Mouse (Mus musculus) megakaryocyte, adult 5-6 weeks (primary cell): Measurements from ENCODE around the gene Aldh3b1. TPM values are rescaled to one million over a fixed set of nuclear protein-coding genes. Genes with fewer than 3 reads are reported as not detected.

Experiments used
- ATAC-seq: 2 replicates; pipeline ENCODE4 v1.8.0; 2016; ENCODE audit warnings: mild to moderate bottlenecking, inconsistent platforms; ENCODE audit not compliant: poor library complexity, severe bottlenecking
- total RNA-seq, 2 experiments: library from RNA; stranded (forward) in 1 of 2; stranded (reverse) in 1 of 2; fragments of 153-499, 151-499 nt in 1 of 2; fragments of 221-1000, 200-1000 nt in 1 of 2; gene quantifications; 2 replicates each; pipeline versions ENCODE4 v1.2.3 to v1.2.4; 2015 to 2017

Gene Aldh3b1
- total RNA-seq, 2 experiments from 2014 or later: 48.1 to 104 TPM

DNA sequence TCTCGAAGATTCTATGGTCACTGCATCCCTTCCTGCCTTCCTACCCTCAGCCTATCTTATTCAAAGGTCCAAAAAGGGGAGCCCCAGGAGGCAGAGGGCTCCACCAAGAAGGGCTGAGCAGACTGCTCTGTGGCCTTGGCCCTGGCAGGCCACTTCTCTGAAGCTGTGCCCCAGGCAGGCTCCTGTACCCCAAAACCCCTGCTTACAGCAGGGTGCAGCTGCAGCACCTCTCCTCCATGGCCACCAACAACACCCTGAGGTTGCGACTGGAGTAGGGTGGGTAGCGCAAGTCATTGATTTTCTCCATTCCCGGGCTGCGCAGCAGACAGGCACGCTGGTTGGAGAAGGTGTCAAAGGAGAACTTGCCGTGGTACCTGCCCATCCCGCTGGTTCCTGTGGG is 15.9 kb downstream of the Aldh3b1 start:
- ATAC-seq: no peak

DNA sequence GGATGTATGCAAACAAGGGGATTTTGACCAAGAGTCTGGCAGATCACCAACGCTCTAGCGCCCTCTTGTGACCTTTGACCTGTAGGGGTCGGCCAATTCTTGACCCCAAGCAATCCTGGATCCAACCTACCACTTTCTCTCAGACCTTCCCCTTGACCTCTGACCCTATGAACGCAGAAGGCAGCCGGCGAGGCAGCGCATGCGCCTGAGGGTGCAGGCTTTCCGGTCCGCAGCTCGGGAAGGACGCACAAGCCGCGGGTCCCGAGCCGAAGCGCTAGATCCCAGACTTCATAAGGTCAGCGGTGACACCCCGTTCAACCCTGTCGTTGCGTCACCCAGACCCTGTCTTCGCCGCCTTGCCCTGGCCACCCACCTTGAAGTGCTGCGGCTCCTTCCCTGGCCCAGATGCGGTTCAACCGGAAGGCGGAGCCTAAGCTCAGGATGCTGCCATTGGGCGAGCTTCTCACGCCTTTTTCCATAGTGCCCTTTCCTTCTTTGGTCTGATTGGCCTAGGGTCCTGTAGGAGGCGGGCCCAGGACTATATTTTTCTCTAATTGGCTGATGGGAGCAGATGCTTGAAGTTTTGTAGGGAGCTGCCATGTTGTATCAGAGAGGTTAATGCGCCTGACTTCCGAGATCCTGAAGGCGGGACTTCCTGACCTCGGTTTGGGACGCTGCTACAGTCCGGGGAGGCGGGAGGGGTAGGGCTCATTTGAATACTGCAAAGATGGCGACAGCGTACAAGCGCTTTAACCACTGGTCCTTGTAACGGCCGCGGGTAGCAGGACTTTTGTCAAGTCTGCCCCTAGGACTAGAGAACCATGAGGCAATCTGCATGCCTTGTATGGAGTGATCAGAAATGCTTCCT is 17.0 kb downstream of the Aldh3b1 start, which contains the start of gene Ndufs8:
TSS of gene Ndufs8 (minus strand) at position 438 of the 868 bp plus-strand sequence.
- ATAC-seq: peak; percentile 90

DNA sequence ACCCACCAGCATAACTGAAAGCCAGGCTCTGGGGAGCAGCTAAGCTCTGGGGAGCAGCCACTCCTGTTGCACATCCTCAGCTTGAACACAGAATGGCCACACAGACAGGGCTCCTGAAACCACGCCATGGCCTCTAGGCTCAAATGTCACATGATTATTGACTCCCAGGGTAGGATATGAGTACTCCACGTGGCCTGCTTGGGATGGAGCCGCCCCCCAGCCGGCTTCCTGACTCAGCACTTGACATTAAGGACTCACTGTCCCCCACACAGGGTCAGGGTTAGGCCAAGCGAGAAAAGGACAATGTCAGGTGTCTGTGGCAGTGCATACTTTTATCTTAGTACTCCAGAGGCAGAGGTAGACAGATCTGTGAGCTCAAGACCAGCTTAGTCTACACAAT is 19.4 kb downstream of the Aldh3b1 start:
- ATAC-seq: no peak

DNA sequence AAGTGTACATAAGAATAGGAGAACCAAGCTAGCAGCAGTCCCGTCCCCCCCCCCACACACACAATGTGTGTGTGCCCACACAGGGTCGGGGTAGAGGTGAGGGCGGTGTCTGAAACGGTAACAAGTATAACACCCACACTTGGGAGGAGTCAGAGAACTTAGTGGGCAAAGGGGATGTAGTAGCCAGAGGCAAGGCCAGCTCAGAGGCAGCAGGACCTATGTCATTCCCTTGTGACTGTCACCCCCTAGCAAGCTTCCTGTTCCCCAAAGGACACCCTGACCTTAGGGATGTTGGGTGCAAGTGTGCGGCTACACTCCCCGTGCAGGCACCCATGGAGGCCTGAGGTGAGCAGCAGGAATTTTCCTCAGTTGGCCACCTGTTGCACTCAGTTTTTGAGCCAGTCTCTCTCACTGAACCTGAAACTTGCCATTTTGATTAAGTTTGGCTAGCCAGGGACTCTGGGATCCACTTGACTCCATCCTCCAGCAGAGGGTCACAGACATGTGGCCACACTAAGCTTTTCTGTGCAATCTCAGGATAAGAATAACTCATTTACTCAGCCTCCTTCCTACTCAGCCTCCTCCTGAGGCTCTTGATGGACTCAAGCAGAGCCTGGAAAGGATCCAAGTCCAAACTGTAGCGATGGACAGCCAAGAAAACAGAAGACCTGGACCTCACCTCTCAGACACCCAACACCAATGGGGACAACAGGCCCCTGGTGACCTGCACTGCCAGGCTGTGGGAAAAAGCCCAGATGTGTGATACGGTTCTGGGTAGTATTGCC is 21.5 kb downstream of the Aldh3b1 start:
- no peak for ATAC-seq

DNA sequence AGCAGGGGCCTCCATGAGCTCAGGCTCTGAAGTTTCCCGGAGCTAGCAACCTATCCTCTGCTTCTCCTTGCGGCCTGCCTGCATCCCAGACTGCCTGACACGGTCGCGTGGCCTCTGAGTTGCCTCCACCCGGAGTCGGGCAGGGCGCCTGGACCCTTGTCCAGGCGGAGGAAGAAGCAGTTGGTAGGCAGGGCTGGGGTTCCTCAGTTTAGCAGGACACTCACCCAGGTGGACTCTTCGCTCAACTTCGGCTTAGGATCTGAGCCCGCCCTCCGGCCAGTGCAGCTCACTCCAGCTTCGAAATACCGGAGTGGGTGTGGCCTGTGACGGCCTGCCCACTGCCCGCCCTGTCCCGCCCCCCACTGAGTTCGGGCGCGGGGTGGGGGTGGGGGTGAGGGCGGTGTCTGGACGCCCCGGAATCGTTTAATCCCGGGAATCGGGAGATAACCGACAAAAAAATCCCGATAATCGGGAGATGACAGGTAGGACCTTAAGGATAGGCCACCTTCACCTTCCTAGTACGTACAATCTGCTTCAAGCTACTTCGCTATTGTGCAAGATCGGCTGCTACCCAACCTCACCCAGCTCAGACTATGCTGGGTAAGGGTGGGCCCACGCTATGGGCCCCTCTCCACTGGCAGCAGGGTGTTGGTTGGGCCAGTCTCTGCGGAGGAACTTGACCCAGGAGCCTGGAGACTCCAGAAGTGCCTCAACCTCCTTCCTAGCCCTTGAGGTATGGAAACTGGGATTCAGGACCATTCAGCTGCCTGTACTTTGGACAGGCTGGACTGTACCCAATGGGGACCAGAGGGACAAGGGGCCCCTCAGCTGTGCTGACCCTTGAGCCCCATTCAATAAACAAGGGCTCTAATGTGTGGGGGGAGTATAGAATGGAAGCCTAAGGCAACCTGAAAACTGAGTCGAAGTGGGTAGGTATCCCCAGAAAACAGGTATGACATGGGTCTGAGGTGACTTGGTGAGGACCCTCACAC is 22.5 kb downstream of the Aldh3b1 start, which contains the start of gene Tcirg1:
TSS of gene Tcirg1 (minus strand) at position 339 of the 992 bp plus-strand sequence.
- peak; percentile 78 for ATAC-seq

DNA sequence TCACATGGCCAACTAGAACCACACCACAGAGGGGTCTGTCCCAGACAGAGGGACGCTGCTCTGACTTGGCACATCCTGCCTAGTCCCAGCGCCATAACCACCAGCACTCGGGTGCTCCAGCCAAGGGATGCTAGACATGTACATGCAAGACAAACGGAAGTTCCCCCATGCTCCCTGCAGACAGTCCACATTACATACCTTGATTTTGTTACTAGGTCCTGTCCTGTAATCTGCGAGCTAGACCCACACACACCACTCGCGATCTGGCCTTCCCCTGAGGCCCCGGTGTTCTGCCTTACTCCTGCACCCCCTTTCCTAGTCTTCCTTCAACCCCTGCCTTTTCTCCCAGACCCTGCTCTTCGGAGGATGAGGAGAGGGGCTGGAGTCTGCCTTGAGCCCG is 23.3 kb downstream of the Aldh3b1 start:
- ATAC-seq: peak; percentile 8; the same call in 1 of the 2 replicates

DNA sequence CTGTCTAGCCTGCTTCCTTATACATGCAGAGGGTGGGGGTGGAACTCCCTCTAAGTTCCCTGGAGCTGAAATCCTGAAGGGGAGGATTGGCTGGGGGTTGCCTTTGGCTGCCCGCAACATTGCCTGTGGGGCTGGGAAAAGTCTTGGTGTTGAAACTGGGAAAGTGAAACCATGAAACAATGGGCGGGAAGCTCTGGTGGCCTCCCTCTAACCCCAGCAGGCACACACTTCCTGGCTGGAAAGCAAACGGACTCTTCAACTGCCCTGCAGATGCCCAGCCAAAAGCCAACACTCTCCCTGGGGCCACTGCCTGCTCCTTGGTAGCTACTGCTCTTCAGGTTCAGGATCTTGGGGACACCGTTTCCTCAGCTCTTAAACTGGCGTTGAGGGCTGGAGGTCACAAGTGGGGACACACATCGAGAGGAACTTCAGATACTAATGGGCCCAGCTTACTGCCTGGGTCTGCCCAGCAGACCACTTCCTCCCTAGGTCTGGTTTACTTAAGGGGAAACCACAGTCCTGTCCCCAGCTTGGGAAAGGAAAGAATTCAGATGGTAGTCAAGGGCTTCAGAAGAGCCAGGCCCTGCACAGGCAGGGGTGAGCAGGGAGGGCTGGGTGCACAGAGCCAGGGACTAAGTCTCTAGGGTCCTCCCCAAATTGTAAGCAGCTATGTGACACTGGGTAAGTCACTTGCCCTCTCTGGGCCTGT is 24.2 kb downstream of the Aldh3b1 start:
- ATAC-seq: peak; percentile 60

DNA sequence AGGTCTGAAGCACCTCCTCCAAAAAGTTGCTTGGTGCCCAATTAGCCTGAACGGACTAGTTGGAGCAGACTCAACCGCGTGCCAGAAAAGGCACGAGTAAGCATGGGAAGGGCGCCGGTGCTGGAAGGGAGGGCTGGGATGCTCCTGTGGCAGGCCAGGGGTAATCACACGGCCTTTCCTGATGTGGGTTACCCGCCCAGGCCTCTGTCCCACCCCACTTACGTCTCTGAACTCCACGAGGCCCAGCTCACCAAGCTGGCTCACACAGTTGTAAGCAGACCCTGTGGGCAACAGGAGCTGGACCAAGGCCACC is 25.3 kb downstream of the Aldh3b1 start:
- no peak for ATAC-seq

DNA sequence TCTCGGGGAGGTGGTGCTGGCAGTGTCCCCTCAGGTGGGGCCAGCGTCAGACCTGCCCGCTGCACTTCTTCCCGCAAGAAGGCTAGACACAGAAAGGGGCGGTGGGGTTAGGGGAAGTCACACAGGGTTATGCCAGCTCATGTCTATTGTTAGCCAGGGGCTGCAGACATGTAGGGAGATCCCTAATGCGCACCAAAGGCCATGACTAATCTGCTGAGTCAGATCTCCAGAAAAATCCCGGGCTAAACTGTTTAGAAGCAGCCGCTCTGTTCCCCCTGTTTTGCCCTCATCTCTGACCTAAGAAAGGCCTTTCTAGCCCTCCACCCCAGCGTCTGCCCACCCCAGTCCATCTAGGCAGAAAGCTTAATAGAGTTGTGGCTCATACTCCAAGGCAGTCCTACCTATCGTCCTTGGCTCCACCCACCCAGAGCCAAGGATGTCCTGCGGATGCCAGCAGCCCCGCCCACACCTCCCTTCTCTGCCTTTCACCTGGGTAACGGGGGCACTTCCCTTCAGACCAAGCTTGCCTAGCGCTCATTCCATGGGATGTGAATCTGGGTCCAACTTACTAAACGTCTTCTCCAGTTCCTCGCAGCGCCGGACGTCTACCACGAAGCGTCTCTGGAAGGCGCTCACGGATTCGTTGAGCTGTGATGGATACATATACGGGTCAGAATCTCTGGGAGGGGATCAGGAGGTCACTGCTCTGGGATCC is 25.8 kb downstream of the Aldh3b1 start:
- no peak for ATAC-seq

DNA sequence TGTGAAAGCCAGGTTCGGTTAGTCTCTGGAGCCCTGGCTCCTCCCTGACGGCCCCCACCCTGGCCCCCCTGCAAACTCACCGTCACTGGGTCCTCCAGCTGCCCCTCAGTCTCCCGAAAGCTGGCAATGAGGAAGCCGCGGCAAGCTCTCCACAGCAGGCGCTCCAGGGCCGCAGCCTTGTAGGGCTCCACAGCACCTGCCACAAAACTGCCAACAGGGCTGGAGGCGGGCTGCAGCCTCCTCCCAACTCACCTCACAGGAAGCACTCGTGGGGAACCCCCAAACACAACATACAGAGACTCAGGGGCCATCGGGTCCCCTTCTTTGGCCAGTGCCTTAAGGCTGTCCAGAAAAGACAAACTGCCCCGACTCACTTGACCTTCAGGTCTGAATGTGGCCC is 26.6 kb downstream of the Aldh3b1 start:
- no peak for ATAC-seq

DNA sequence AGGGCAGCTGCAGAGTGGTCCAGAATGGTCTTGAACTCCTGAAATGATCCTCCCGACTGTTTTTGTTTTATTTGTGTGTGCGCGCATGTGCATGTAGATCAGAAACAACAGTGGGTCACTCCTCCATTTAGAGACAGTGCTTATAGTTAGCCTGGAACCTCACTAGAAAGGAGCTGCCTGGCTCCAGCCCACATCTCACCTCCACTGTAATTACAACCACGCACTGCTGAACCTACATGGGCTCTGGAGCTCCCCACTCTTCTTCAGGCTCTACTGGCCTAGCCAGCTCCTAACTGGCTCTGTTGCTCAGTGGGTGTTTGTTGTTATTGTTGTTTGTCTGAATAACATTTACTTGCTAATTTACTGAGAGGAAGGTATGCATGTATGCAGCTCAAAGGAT is 30.0 kb downstream of the Aldh3b1 start:
- no peak for ATAC-seq

DNA sequence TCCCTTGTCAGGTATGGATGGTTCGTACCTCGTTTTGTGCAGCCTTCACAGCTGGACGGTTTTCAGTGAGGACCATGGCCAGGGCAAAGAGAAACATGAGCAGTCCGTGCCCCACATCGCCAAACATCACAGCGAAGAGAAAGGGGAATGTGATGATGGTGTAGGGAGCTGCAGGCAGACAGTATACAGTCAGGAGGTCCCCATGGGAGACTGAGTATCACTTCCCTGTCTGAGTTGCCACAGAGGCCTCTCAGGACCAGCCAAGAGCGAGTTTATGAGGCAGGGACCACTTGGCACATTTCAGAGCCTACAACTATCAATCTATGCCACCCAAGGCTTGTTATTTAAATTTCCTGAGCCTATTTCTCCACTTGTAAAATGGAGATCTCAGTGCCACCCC is 30.7 kb downstream of the Aldh3b1 start:
- ATAC-seq: peak; percentile 56; the same call in 1 of the 2 replicates

DNA sequence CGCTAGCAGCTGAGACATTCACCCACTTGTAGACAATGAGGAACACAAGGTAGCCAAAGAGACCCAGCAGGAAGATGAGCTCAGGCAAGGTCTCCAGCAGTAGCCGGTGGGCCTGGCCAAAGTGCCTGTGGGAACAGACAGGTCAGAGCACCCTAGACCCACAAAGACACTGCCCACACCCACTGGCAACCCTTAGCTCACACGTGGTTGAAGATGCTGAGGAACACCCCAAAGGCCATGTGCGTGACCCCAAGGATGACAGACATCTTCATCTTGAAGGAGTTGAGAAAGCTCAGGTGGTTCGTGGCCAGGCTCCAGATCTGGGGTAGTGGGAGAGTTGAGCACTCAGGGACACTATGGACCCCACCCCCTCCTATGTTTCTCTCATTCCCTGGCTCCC is 32.1 kb downstream of the Aldh3b1 start:
- no peak for ATAC-seq

DNA sequence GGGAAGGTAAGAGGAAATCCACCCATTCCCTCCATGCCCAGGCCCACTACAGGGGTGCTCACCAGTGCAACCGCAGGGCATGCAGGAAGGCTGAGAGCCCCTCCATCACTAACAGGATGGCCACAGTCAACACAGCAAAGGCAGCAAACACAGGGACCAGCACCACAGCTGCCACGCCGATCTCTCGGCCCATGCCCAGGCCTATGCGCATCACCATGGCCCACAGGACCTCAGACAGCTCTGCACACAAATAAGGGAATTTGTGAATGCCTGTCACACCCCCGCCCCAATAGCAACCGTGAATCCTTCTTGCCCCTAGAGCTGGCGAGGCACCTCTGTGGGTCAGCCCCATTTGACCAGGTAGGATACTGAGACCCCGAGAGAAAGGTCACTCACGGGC is 33.4 kb downstream of the Aldh3b1 start:
- ATAC-seq: no peak

DNA sequence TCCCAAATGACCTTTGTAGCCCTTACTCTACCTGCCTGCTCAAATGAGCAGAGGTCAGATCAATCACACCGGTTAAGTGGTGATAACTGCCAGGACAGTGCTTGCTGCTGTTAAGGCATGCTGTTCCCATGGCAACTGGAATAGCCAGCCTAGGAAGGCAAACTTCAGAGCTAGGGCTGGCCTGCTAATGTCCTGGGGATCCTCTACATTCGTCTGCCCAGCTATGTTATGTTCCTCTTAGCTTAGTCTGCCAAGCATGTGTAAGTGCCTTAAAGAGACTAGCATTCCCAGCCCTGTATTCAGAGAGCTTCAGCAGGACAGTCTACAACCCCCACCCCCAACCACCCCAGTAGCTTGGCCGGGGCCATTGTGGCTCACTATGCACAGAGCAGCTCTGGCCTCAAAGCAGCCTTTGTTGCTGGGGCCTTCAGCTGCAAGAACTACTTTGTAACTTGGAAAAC is 34.4 kb downstream of the Aldh3b1 start:
- ATAC-seq: no peak

DNA sequence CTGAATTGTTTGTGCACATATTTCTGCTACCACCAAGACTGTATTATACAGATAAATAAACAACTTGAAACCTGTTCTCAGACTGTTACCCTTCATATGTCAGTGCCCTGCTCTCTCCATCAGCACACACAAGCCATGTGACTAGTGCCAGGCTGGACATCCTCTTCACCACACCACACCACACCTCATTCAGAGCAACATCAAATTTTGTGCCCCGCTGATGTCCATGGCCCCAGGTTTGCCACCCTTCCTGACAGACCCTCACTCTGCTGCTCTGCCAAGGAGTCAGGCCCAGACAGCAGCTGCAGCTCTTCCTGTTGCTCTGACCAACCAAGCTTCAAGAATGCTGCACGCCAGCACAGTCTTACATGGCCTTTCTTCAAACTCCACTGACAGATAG is 35.3 kb downstream of the Aldh3b1 start:
- no peak for ATAC-seq

DNA sequence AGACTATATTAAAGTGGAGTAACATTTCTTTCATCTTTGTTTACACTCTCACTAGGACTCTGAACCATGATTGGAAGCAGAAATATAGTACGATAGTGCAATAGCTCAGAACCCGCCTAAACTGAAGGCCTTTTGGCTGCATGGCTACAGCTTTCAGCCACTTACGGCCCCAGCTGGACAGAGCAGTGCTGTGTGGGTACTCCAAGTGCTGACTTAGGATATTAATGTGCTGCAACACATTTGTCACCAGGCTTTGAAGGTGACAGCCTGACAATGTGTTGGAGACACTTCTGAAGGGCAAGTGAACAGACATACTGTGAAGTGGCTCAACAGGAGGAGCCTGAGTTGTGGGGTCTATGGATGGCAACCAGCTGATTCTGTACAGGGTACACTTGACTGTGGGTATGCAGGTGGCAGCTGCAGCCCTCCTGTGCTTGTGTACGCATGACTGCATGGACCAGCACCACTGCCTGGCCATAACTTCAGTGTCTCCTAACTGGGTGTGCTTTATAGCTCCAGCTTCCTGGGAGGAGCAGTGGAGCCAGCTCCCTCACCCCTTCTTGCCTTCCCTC is 36.0 kb downstream of the Aldh3b1 start:
- ATAC-seq: no peak

DNA sequence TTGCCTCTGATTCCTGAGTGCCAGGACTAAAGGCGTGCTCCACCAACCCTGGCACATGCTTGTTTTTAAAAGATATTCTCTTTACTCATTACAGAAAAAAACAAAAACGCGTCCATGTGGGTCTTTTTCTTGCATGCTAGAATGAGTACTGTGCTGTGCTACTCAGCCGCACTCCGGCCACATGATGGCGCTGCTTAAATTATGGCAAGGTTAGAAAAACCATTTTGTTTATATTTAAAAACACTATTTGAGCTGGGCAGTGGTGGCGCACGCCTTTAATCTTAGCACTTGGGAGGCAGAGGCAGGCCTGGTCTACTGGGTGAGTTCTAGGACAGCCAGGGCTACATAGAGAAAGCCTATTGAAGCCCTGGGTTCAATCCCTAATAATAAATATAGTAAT is 39.4 kb downstream of the Aldh3b1 start:
- ATAC-seq: no peak; the same call in 1 of the 2 replicates

DNA sequence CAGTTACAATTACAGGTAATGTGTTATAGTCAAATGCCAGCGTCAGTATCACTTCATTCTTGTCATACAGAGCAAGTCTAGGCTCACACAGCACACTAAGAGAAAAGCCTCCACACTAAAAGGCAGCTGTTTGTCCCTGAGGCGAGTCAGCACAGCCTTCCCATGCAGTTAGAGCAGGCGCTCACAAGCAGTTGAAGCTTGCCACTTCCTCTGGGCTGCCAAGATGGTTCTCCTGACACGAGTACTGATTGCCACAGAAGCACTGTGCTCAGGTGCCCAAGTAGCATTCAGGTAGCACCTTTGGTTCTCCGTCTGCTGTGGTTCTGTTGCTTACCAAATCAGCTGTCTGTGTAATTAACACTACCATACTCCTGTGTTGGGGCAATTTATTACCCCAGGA is 40.5 kb downstream of the Aldh3b1 start:
- no peak for ATAC-seq
